Mouse (Mus musculus): ENCODE measurements at regions not wholly inside any gene's neighbourhood (a gene's known extent, or its start where the extent isn't known, plus 50 kb on each side); places are given as distances from the start of the nearest gene placed in this dataset.

GRCm38 (mm10) chr8:10879883-10880282 lies 128.4 kb downstream of the Irs2 start:
- Histone ChIP-seq H3K4me3 (ENCODE audit: control insufficient read depth in 1 of 2, insufficient read depth in 1 of 2, low read depth in 2 of 2, low read length in 2 of 2) (no peak overlapping the region), H3K79me2 (ENCODE audit: control insufficient read depth, insufficient read depth, low read length, poor library complexity) (no peaks in the 10 kb centered on the region), H3K9me3 (replicated peaks; ENCODE audit: insufficient read depth, low read length) (no peaks in the 10 kb centered on the region), H3K27ac (ENCODE audit: control insufficient read depth, low read depth, low read length) (no peak overlapping the region), H3K27me3 (ENCODE audit: control insufficient read depth in 1 of 2, insufficient read depth in 2 of 2, low read length in 2 of 2) (peaks cover 0 to 7% of the 10 kb centered on the region in 2 experiments; a peak in 2 of 4 replicates), H3K4me1 (ENCODE audit: control insufficient read depth in 1 of 2, insufficient read depth in 2 of 2, low read length in 2 of 2) (no peaks in the 10 kb centered on the region), H3K9ac (ENCODE audit: control insufficient read depth, low read depth, low read length, poor library complexity, severe bottlenecking) (no peak overlapping the region), H3K36me3 (ENCODE audit: control insufficient read depth in 1 of 2, insufficient read depth in 2 of 2, low read length in 2 of 2) (no peaks in the 10 kb centered on the region)
- no peak for DNase-seq (ENCODE audit: low read depth, low spot score)
- no peak for TF ChIP-seq TCF12 (IDR thresholded peaks at IDR 0.05; ENCODE audit: low read depth, low read length)
- no peak for TF ChIP-seq KAT2A (conservative IDR thresholded peaks at IDR 0.05; ENCODE audit: low read depth, low read length)
- TF ChIP-seq CTCF (IDR thresholded peaks at IDR 0.05 in 2 of 3, conservative IDR thresholded peaks at IDR 0.05 in 1 of 3; ENCODE audit: control insufficient read depth in 1 of 3, insufficient read depth in 1 of 3, low read depth in 2 of 3, low read length in 3 of 3, poor library complexity in 1 of 3, severe bottlenecking in 1 of 3) = no peak
- no peak for TF ChIP-seq ELF1 (IDR thresholded peaks at IDR 0.05; ENCODE audit: low read depth, low read length)
- TF ChIP-seq RAD21 (IDR thresholded peaks at IDR 0.05; ENCODE audit: low read depth, low read length) = no peak
- TF ChIP-seq MXI1 (IDR thresholded peaks at IDR 0.05; ENCODE audit: low read depth, low read length) = no peak
- no peak for TF ChIP-seq EP300 (IDR thresholded peaks at IDR 0.05; ENCODE audit: low read depth in 1 of 2, low read length in 2 of 2)
- no peak for TF ChIP-seq UBTF (IDR thresholded peaks at IDR 0.05; ENCODE audit: borderline replicate concordance, insufficient read depth, low read depth, low read length)
- TF ChIP-seq ETS1 (IDR thresholded peaks at IDR 0.05; ENCODE audit: low read depth, low read length) = no peak
- TF ChIP-seq BHLHE40 (IDR thresholded peaks at IDR 0.05; ENCODE audit: borderline replicate concordance, low read depth, low read length) = no peak
- no peak for TF ChIP-seq USF2 (IDR thresholded peaks at IDR 0.05; ENCODE audit: borderline replicate concordance in 1 of 2, insufficient read depth in 1 of 2, low read depth in 1 of 2, low read length in 2 of 2)

- Histone ChIP-seq H3K4me1 (ENCODE audit: control insufficient read depth in 1 of 2, insufficient read depth in 2 of 2, low read length in 2 of 2) (no peaks in the 10 kb centered on the region), H3K36me3 (ENCODE audit: control insufficient read depth in 1 of 2, insufficient read depth in 2 of 2, low read length in 2 of 2) (no peaks in the 10 kb centered on the region), H3K9ac (ENCODE audit: control insufficient read depth, low read depth, low read length, poor library complexity, severe bottlenecking) (no peak overlapping the region), H3K27me3 (ENCODE audit: control insufficient read depth in 1 of 2, insufficient read depth in 2 of 2, low read length in 2 of 2) (peaks cover 0 to 7% of the 10 kb centered on the region in 2 experiments; a peak in 3 of 4 replicates), H3K79me2 (ENCODE audit: control insufficient read depth, insufficient read depth, low read length, poor library complexity) (no peaks in the 10 kb centered on the region), H3K4me3 (ENCODE audit: control insufficient read depth in 1 of 2, insufficient read depth in 1 of 2, low read depth in 2 of 2, low read length in 2 of 2) (no peak overlapping the region), H3K27ac (ENCODE audit: control insufficient read depth, low read depth, low read length) (no peak overlapping the region), H3K9me3 (replicated peaks; ENCODE audit: insufficient read depth, low read length) (no peaks in the 10 kb centered on the region)
- TF ChIP-seq SMC3 (IDR thresholded peaks at IDR 0.05; ENCODE audit: low read depth, low read length) (no peak), E2F4 (IDR thresholded peaks at IDR 0.05; ENCODE audit: borderline replicate concordance, low read depth, low read length) (no peak), NRF1 (IDR thresholded peaks at IDR 0.05; ENCODE audit: insufficient read depth, low read depth, low read length, poor library complexity, severe bottlenecking) (no peak), ELF1 (IDR thresholded peaks at IDR 0.05; ENCODE audit: low read depth, low read length) (no peak), ZKSCAN1 (IDR thresholded peaks at IDR 0.05; ENCODE audit: low read depth, low read length) (no peak), ZNF384 (IDR thresholded peaks at IDR 0.05; ENCODE audit: low read depth, low read length) (no peak), POLR2A (IDR thresholded peaks at IDR 0.05; ENCODE audit: control insufficient read depth in 1 of 2, insufficient read depth in 1 of 2, low read depth in 1 of 2, low read length in 2 of 2, poor library complexity in 1 of 2) (no peak), EP300 (IDR thresholded peaks at IDR 0.05; ENCODE audit: low read depth in 1 of 2, low read length in 2 of 2) (no peak), TCF12 (IDR thresholded peaks at IDR 0.05; ENCODE audit: low read depth, low read length) (no peak), ETS1 (IDR thresholded peaks at IDR 0.05; ENCODE audit: low read depth, low read length) (no peak), MAFK (IDR thresholded peaks at IDR 0.05; ENCODE audit: borderline replicate concordance, low read depth, low read length) (no peak), CHD2 (IDR thresholded peaks at IDR 0.05; ENCODE audit: low read length) (no peak), TBP (IDR thresholded peaks at IDR 0.05; ENCODE audit: low read depth, low read length) (no peak), NELFE (IDR thresholded peaks at IDR 0.05; ENCODE audit: low read depth, low read length) (no peak), SIN3A (IDR thresholded peaks at IDR 0.05; ENCODE audit: low read length) (no peak)
- no peak for DNase-seq (ENCODE audit: low read depth, low spot score)
Observed at GRCm38 (mm10) chr8:10879049-10879847, 129.0 kb downstream of the Irs2 start.
